Mouse (Mus musculus) lung, postnatal 36 days (tissue): ENCODE measurements around the gene Arih1.
A peak's percentile ranks its signal among the peaks of the same experiment; 100 is the strongest.

Source experiments
- DNase-seq: peaks from one replicate; pipeline ENCODE4 v3.0.0; 2022; ENCODE audit warnings: mixed read lengths

Gene Arih1

GRCm38 (mm10) chr9:59486549-59487065 lies at the start of gene Arih1:
Gene Arih1 (minus strand): TSS chr9:59486618.
- DNase-seq, result peak; percentile 99

- DNase-seq, result peak; percentile 85
These were observed 47.5 kb upstream of the Arih1 start for GRCm38 (mm10) chr9:59533889-59534288.

GRCm38 (mm10) chr9:59533422-59533821 lies 47.0 kb upstream of the Arih1 start:
- DNase-seq, result no peak

GRCm38 (mm10) chr9:59531645-59532044 lies 45.2 kb upstream of the Arih1 start:
- no peak for DNase-seq

- no peak for DNase-seq
These were observed 41.9 kb upstream of the Arih1 start for GRCm38 (mm10) chr9:59528274-59528673.

GRCm38 (mm10) chr9:59527580-59527979 lies 41.2 kb upstream of the Arih1 start:
- DNase-seq, result no peak

GRCm38 (mm10) chr9:59526727-59527126 lies 40.3 kb upstream of the Arih1 start:
- DNase-seq, result no peak

GRCm38 (mm10) chr9:59522906-59523305 lies 36.5 kb upstream of the Arih1 start:
- DNase-seq, result peak; percentile 84

GRCm38 (mm10) chr9:59519396-59519795 lies 33.0 kb upstream of the Arih1 start:
- DNase-seq, result no peak

GRCm38 (mm10) chr9:59518976-59519375 lies 32.6 kb upstream of the Arih1 start:
- peak; percentile 35 for DNase-seq

- no peak for DNase-seq
These were observed 30.7 kb upstream of the Arih1 start for GRCm38 (mm10) chr9:59517127-59517526.

- no peak for DNase-seq
These were observed 28.7 kb upstream of the Arih1 start for GRCm38 (mm10) chr9:59515069-59515468.

- DNase-seq, result no peak
These were observed 26.0 kb upstream of the Arih1 start for GRCm38 (mm10) chr9:59512381-59512780.

GRCm38 (mm10) chr9:59508146-59508545 lies 21.7 kb upstream of the Arih1 start:
- DNase-seq, result no peak

GRCm38 (mm10) chr9:59487331-59487730 lies 913 bp upstream of the Arih1 start:
- no peak for DNase-seq

GRCm38 (mm10) chr9:59486076-59486518 lies 321 bp downstream of the Arih1 start:
- no peak for DNase-seq

GRCm38 (mm10) chr9:59485511-59486075 lies 825 bp downstream of the Arih1 start:
- DNase-seq, result peak; percentile 71

- no peak for DNase-seq
These were observed 1.7 kb downstream of the Arih1 start for GRCm38 (mm10) chr9:59484760-59485159.

GRCm38 (mm10) chr9:59482419-59482818 lies 4.0 kb downstream of the Arih1 start:
- DNase-seq, result peak; percentile 73

GRCm38 (mm10) chr9:59476617-59477016 lies 9.8 kb downstream of the Arih1 start:
- DNase-seq, result no peak

- no peak for DNase-seq
These were observed 11.6 kb downstream of the Arih1 start for GRCm38 (mm10) chr9:59474838-59475237.

- DNase-seq, result no peak
These were observed 13.2 kb downstream of the Arih1 start for GRCm38 (mm10) chr9:59473171-59473570.

GRCm38 (mm10) chr9:59469446-59469845 lies 17.0 kb downstream of the Arih1 start:
- DNase-seq, result no peak

GRCm38 (mm10) chr9:59464293-59464692 lies 22.1 kb downstream of the Arih1 start:
- peak; percentile 61 for DNase-seq

GRCm38 (mm10) chr9:59458997-59459510 lies 27.4 kb downstream of the Arih1 start:
- no peak for DNase-seq
